Mouse (Mus musculus) layer of hippocampus, postnatal 14 days (tissue): ENCODE measurements at regions not wholly inside any gene's neighbourhood (a gene's known extent, or its start where the extent isn't known, plus 50 kb on each side); places are given as distances from the start of the nearest gene placed in this dataset.

Experiments used
- DNase-seq, 2 experiments: peaks; one replicate each; pipeline ENCODE4 v3.0.0; 2021 to 2022; ENCODE audit warnings: low spot score in 2 of 2, mixed read lengths in 1 of 2

GRCm38 (mm10) chrX:163669886-163670285 lies 91.2 kb downstream of the Rnf138rt1 start:
- peak; percentile 7 to 25 for DNase-seq
